8 mouse cellular contexts compared by ENCODE assay signal in genomic region chr5:125532191-125532544, GRCm38 (mm10). TPM values are rescaled to one million over a fixed set of nuclear protein-coding genes. Genes with fewer than 3 reads are reported as not detected.
A peak's percentile ranks its signal among the peaks of the same experiment; 100 is the strongest.
DNase-seq lines count a peak whose midpoint lies in the region; TF ChIP-seq lines count a peak whose summit lies in the region.

No protein-coding gene starts in this region.

- TF ChIP-seq CTCF in layer of hippocampus, adult 2 months (conservative IDR thresholded peaks at IDR 0.05): 0 out of 2 replicates have a peak, but pooled peaks have one; percentile 1
- TF ChIP-seq CTCF in thymus, adult 2 months (IDR thresholded peaks at IDR 0.05; ENCODE audit: borderline replicate concordance, control insufficient read depth, extremely low read depth, insufficient read depth, low read length, poor library complexity): no peak

- H3K27me3 ChIP-seq in forebrain, embryonic 10.5 days (ENCODE audit: poor library complexity, severe bottlenecking): peaks cover 96% of the 10 kb centered on the region
- H3K27me3 ChIP-seq in thymus, adult 2 months (ENCODE audit: control insufficient read depth, insufficient read depth, low read length): peaks cover 12% of the 10 kb centered on the region; the same call in 1 of the 2 replicates

- DNase-seq in layer of hippocampus, adult 11-12 months (ENCODE audit: low spot score): peak; percentile 63
- DNase-seq in layer of hippocampus, adult 9-10 months (ENCODE audit: low spot score): no peak
- peak; percentile 68 for DNase-seq in forebrain, embryonic 10.5 days (ENCODE audit: extremely low spot score, low spot score)
- peak; percentile 72 for DNase-seq in layer of hippocampus, adult 2 months (ENCODE audit: low spot score in 2 of 2)
- peak; percentile 30 for DNase-seq in lung, postnatal 10 days
- peak; percentile 64 for DNase-seq in right cerebral cortex, postnatal 4 days
- no peak for DNase-seq in gastrocnemius, postnatal 36 days
- no peak for DNase-seq in thymus, adult 2 months

- H3K4me1 ChIP-seq in forebrain, embryonic 10.5 days: peaks cover 45% of the 10 kb centered on the region
- no peaks in the 10 kb centered on the region; the same call in 1 of the 2 replicates for H3K4me1 ChIP-seq in thymus, adult 2 months (replicated peaks; ENCODE audit: control insufficient read depth, insufficient read depth, low read length)

- intact Hi-C loops in gastrocnemius, postnatal 36 days (cut with DNase I): loop anchor here (5.0 to 10.0 kb wide), 2 partner anchors 270 to 433 kb away; no protein-coding TSS in a partner anchor

- H3K9me3 ChIP-seq in forebrain, embryonic 10.5 days: no peaks in the 10 kb centered on the region

- peak overlapping the region; percentile 76 for H3K27ac ChIP-seq in forebrain, embryonic 10.5 days
- peak overlapping the region; percentile 99 for H3K27ac ChIP-seq in layer of hippocampus, adult 2 months
- H3K27ac ChIP-seq in thymus, adult 2 months (ENCODE audit: control insufficient read depth, insufficient read depth, low read length): no peak overlapping the region

- WGBS in forebrain, embryonic 10.5 days: 0% methylated on average over 30 of the region's 30 CpGs
- WGBS in thymus, adult 2 months: 8% methylated on average over 30 of the region's 30 CpGs

- no peak for TF ChIP-seq POLR2A in thymus, adult 2 months (IDR thresholded peaks at IDR 0.05; ENCODE audit: control insufficient read depth, extremely low read depth, insufficient read depth, low read length, poor library complexity)

- no peaks in the 10 kb centered on the region for H3K36me3 ChIP-seq in forebrain, embryonic 10.5 days (replicated peaks)
- H3K36me3 ChIP-seq in thymus, adult 2 months (ENCODE audit: control insufficient read depth, insufficient read depth, low read length): no peaks in the 10 kb centered on the region

- H3K4me3 ChIP-seq in forebrain, embryonic 10.5 days: peak overlapping the region; percentile 60
- peak overlapping the region; percentile 86 for H3K4me3 ChIP-seq in layer of hippocampus, adult 2 months
- no peak overlapping the region for H3K4me3 ChIP-seq in thymus, adult 2 months (ENCODE audit: control insufficient read depth, insufficient read depth, low read length)

RNA-seq across cellular contexts. Expression of gene Tmem132b, which starts 0.6 kb away (rescaled TPM):
- polyA plus RNA-seq in forebrain, embryonic 10.5 days (2016; fragmentation: Nextera tagmentation; extraction: Ambion mirVana): 0.20 and 0.27 TPM in 2 replicates
- total RNA-seq in layer of hippocampus, adult 2 months (2021): 100 to 1,000 TPM; 117 to 127 TPM
- under 1 TPM; 0.05 to 0.07 TPM for total RNA-seq in gastrocnemius, postnatal 36 days (2021)
- 0.09 and 0.15 TPM in 2 replicates for polyA plus RNA-seq in thymus, adult 2 months (2012; rRNA removed)

RNA-seq across cellular contexts. Expression of gene Aacs, which starts 56.6 kb away (rescaled TPM):
- polyA plus RNA-seq in forebrain, embryonic 10.5 days (2016; fragmentation: Nextera tagmentation; extraction: Ambion mirVana): 58.5 and 58.6 TPM in 2 replicates
- 10 to 100 TPM; 48.1 to 55.5 TPM for total RNA-seq in layer of hippocampus, adult 2 months (2021)
- 1 to 10 TPM; 2.5 to 3.8 TPM for total RNA-seq in gastrocnemius, postnatal 36 days (2021)
- 51.0 and 61.1 TPM in 2 replicates for polyA plus RNA-seq in thymus, adult 2 months (2012; rRNA removed)

Comparison
In these comparisons a context has a peak if more than half of its experiments do, and no peak if none do; other contexts are left out.
1. DNase-seq: peak in layer of hippocampus, adult 11-12 months (single experiment), forebrain, embryonic 10.5 days (single experiment), layer of hippocampus, adult 2 months (2 of 2), lung, postnatal 10 days (single experiment) and right cerebral cortex, postnatal 4 days (single experiment); none in layer of hippocampus, adult 9-10 months (single experiment), gastrocnemius, postnatal 36 days (0 of 2) and thymus, adult 2 months (single experiment).
2. RNA of gene Tmem132b, which starts 0.6 kb away (total RNA-seq): 117 to 127 TPM in layer of hippocampus, adult 2 months; 0.05 to 0.07 TPM in gastrocnemius, postnatal 36 days; every median in the first group is over 100 times any median in the second.
3. RNA of gene Aacs, which starts 56.6 kb away (total RNA-seq): 48.1 to 55.5 TPM in layer of hippocampus, adult 2 months; 2.5 to 3.8 TPM in gastrocnemius, postnatal 36 days; every median in the first group is over 10 times any median in the second.